Mouse (Mus musculus) left cerebral cortex, adult 11 months (tissue): ENCODE measurements around the gene Stub1.
"Not testable (repeated sequence)": the region's sequence is repeated elsewhere in the genome, so short reads cannot be mapped to it uniquely, and the experiment has no call there.

ENCODE experiments used
- DNase-seq: peaks from one replicate; pipeline ENCODE4 v3.0.0; 2022; ENCODE audit warnings: low spot score

Stub1 gene

DNA sequence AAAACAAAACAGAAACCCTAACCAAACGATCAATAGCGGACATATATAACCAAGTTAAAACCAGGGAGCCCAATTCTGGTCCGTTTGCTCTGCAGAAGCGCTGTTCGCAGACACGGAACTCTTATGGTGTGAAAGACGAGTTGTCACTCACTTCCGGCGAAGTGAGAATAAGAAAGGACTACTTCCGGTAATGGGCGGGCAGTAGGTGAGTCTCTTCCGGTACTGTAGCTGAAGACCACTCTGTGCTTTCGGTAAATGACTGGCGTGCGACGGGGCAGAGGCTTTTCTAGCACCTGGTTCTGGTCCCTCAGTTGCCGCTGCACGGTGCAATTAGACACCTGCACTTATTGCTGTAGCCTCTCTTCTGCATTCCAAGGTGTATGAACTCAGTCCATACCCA is 9.8 kb downstream of the Stub1 start, which contains the start of gene Wdr24:
Gene Wdr24, plus strand, starts transcription at position 176 of the 400 bp plus-strand sequence.
- peak; percentile 81 for DNase-seq

DNA sequence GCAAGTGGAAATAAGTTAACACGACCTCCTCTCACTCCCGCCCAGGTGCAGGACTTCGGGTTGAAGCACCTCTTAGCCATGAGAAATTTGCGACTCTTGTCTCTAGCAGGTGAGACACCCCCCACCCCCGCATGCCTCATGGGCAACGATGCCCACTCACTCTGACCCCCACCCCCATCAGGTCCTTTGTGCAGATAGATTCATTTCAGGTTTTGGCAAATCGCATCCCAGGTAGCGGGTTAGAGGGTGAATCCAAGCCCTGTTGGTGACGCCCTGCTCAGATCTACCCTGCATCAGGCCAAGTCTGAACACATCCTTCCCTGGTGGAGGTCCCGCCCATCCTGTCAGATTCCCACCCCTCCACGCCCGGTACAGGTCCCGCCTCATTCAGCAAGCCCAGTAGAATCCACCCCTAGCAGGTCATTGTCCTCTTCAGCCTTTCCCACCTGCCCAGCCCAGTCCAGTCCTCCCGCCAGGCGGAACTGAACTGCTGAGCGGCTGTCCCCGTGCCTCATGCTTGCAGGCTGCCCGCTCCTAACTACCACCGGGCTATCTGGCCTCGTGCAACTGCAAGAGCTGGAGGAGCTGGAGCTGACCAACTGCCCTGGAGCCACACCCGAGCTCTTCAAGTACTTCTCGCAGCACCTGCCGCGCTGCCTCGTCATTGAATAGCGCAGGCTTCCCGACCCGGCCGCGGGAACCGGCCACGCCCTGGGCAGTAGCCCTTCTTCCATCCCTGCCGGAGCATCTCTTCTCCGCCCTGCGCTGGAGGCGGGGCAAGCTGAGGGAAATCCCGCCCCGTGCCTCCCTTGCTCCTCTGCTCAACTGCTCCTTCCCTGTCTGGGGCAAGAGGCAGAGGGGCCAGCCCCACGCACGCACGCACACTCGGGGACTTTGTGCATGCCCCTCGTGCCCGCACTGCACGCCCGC is 14.1 kb downstream of the Stub1 start:
- no peak for DNase-seq

DNA sequence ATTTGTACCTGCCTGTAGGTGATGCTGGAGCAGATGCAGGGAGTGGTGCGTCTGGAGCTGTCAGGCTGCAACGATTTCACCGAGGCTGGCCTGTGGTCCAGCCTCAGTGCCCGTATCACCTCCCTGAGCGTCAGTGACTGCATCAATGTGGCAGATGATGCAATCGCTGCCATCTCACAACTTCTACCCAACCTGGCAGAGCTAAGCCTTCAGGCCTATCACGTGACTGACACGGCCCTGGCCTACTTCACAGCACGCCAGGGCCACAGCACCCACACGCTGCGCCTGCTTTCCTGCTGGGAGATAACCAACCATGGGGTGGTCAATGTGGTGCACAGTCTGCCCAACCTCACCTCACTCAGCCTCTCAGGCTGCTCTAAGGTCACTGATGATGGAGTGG is 15.5 kb downstream of the Stub1 start:
- no peak for DNase-seq

DNA sequence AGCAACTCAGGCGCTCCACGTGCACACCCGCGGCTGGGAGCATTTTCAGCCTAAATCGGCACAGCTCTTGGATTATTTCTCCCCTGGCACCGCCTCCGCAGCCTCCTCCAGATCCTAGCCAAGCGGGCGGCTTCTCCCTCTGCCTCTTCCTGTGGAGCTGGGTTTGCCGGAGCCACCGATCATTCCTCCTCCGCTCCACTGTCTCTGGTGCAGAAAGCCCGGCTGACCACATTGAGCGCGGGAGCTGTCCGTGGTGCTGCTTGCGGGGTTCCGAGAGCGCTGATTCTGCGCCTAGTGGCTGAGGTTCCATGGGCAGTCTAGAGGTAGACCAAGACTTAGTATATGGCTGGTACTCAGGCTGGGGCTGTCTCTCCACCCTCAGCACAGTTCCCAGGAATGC is 19.7 kb downstream of the Stub1 start:
- DNase-seq: peak; percentile 79

DNA sequence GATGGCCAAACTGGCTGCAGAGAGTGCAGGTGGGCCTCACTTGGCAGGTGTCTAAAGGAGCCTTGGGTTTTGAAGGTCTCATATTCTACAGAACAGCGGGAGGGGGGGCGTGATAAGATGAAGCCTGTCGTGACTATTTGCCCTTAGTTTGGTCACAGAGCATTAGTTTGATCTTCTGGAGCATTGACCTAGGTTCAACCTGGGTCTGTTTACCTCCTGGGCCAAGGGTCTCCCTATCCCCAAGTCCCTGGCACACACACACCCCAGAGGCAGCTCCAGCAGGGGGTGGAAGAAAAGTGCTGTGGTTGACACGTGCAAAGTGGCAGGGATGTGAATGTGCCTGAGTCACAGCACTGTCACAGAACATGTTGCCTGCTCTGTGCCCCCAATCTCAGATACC is 22.3 kb downstream of the Stub1 start:
- DNase-seq: no peak

DNA sequence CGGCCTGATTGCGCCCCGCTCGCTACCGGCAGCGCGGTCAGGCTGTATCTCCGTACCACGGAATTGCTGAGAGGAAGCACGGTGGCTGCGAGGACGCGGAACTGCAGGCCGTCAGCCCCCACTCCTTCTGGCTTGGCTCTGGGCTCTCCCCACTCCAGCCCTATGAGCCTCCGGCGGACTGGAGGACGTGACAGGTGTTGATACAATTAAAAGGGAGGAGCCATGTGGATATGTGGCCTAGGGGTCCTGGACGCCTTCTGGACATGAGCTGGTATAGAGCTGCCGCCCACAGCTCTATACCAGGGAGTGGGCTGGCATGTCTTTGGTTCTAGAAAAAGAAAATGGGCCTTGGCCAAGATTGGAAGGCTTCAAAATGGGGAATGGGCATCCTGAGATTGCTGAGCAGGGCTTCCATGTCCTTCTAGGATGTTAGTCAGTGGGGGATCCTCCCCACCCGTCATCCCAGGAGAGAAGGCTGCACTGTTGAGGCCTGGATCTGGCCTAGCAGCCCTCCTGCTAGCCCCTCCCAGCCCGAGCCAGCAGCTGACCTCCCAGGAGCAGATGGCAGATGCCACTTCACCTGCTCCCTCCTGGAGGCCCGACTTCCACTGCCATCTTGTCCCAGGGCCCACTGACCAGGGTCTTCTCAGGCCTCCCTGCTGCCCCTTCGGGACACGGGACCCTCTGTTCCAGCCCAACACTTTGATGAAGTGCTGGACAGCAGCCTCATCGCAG is 23.4 kb downstream of the Stub1 start:
- DNase-seq: no peak

DNA sequence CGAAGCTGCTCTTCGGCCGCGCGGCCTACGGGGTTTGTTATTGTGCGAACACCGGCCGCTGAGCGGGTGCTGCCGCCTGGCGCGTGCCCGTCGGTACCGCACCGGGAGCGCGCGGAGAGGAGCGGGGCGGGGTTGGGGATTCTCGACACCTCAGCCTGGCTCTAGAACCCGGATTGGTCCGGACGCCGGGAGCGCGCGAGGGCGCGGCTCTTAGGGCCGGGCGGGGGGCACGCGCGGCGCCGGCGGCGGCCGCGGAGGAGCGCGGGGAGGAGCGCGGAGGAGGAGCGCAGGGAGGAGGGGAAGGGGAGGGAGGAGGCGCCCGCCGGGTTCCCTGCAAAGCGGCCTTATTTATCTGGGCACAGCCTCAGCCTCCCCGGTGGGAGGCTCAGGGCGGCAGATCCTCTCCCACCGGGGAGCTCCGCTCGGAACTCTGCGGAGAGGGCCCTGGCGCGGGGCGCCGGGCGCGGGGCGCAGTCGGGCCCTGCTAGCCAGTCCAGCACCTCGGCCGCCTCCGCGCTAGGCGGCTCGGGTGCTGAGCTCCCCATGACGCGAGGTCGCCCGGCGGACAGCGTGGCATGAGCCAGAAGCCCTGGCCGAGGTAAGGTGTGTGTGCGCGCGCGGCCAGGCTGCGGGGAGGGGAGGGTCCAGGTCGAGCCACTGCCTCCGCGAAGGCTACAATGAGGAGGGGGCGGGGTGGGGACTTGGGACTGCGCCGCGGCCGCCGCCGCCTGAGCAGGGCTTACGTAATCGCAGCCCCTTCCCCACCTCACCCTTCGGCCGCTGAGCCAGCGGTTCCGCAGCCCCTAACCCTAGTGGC is 24.2 kb downstream of the Stub1 start, which contains the start of gene Fbxl16:
Gene Fbxl16, plus strand, starts transcription at position 297 of the 817 bp plus-strand sequence.
- DNase-seq: peak; percentile 85

DNA sequence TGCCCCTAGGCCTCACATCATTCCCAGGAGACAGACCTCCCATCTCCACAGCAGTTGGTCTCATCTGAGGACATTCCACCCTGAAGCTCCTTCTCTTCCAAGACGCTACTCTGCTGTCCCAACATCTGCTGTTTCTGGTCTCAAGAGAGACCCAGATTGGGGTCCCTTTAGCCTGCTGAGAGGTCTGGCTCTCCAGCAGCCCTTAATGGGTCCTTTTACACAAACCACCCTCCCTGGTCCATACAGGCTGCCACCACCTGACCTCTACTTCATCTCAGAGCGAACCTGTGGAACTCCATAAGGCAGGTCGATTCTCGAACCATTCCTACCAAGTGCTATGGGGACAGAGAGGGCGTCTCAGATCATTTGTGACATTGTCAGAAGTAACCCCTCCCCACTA is 25.2 kb downstream of the Stub1 start:
- no peak for DNase-seq

DNA sequence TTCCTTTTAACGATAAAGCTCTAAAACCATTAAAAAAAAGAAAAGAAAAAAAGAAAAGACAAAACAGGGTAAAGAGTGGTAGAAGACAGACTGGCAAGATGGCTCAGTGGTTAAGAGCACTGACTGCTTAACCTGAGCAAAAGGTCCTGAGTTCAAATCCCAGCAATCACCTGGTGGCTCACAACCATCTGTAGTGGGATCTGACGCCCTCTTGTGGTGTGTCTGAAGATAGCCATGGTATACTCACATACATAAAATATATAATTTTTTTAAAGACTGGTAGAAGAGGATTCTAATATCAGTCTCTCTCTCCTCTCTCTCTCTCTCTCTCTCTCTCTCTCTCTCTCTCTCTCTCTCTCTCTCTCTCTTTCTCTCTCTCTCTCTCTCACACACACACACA is 25.8 kb downstream of the Stub1 start:
- DNase-seq: not testable (repeated sequence)

DNA sequence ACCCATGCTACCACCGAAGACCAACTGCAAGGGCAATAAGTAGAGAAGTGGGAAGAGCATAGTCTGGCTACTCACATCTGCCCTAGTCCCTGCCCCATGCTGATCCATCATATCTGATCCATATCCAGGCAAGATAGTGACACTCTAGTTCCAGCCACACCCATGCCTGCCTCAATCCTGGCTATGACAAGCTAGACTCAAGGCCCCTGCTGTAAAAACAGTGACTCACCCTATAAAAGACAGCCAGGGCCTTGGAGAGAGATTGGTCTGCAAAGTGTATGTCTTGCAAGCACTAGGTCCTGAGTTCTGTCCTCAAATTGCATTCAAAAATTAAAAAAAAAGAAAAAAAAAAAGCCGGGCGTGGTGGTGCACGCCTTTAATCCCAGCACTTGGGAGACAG is 26.7 kb downstream of the Stub1 start:
- DNase-seq: no peak

DNA sequence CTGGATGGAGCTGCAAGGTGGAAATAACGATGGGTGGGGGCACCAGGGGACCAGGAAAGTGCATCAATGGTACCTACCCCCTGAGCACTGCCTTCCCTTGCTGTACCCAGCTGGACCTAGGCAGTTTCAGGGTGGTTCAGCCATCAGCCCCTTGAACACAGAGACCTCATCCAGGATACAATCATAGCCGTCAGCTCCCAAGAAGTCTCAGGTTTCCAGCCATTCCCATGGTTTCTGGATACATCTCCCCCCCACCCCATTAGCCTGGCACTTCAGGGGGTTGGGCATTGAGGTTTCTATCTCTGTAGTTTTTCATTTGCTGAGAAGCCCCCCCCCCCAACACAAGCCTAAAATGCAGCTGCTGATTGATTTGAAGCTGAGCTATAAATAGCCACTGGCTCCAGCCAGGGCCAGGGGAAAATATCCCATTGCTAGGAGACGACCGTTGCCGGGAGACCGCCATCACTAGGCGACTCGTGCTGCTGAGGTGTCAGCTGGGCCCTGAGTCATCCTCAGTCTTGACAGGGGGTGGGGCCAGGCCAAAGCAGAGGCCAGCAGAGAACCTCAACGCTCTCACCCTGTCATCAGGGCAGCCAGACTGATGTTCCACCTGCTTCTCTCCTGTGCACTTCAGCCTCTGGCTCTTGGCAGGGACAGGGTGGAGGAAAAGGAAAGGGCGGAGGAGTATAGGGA is 30.2 kb downstream of the Stub1 start:
- DNase-seq: peak; percentile 71

DNA sequence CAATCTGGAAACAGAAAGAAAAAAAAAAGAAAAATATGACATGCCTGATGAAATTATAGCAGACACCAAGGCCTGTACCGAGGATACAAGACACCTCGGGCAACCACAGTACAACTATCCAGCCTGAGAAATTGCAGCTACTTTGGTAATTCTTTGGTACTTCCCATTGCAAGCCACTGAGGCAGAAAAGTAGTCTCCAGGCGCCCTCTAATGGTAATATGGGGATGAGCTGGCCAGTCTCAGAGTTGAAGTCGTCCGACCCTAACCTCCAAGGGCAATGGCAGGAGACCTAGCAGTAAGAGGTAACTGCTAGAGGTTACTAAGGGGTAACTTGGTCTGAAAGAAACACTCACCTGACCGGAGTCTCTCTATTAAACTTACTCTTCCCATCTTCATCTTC is 32.2 kb downstream of the Stub1 start:
- peak; percentile 70 for DNase-seq

DNA sequence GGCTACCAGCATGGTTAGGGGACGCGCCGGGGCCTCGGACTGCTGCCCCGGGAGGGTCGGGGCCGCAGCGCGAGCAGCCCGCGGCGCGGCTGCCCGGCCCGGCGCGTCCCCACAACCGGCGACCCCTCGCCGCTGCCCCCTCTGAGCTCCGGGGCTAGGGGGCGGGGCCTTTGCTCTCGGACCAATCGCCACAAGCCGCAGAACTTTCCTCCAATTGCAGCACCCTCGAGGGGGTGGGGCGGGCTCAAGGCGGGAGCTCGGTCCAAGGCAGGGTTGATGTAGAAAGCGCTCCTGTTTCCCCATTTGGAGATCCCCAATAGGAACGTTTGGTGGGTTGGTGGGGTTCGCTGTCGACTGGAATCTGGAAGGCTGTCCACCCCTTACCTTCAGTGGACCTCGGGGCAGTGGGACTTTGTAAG is 36.2 kb downstream of the Stub1 start, which contains the start of gene Metrn:
Gene Metrn, minus strand, starts transcription at position 186 of the 419 bp plus-strand sequence.
- no peak for DNase-seq

DNA sequence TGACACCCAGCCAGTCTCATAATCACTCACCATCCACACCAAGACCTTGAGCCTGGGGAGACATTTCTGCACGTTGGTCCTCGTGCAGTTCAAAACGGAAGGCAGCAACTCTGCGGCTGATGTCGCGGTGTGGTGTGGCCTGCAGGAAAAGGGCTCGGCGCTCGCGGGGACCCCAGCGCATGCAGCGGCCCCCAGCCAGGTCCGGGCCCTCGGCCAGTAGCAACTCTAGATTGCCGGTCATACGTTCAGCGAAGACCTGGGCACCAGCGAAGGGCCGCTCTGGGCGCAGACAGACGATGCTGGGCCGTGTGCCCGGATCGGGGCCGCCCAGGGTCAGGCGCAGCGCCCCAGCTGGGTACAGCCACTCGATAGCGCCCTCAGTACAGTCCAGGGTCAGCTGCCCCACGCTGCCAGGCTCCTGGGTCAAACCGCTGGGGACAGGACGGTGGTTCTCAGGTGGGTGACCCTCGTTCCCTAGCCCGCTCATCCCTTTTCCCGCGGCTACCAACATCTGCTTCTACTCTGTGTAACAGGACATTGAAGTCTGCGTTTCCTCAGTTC is 36.9 kb downstream of the Stub1 start:
- DNase-seq: no peak

DNA sequence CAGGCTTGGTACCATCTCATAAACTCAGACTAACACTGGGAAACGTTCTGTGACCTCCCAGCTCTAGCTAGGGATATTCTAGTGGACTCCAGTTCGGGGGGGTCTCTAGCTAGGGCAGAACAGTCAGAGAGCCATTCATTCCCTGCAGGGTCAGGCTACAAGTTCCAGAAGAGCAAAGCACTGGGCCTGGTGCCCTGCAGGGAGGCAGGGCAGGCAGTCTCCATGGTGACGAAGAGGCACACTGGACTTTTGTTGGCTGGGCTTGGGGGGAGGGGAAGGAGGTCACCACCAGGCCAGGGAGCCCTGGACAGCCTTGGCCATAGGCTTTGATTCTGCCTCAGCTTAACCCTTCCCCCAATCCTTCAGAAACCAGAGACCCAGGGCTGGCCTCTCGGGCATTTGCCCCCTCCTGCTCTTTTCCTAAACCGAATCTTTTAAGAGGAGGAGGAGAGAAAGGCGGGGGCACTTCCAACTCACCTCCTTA is 37.6 kb downstream of the Stub1 start, which contains the start of gene AC134908.4:
Gene AC134908.4, minus strand, starts transcription at position 51 of the 484 bp plus-strand sequence.
- peak; percentile 83 for DNase-seq

DNA sequence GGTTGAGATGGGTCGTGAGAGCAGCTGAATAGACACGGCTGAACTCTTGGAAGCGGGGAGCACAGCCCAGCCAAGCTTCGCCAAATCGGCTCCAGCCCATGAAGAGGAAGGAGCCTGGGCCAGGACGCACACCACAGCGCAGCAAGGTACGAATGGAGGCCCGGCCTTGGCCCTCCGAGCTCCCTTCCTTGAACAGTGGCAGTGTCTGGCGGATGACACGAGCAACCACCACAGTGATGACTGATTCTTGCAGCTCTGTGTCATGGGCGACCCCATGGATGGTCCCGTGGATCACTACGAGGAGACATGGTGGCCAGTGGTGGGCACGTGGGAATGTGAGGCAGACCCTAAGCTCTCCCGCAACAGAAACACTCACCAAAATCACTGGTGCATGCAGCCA is 38.2 kb downstream of the Stub1 start:
- no peak for DNase-seq

DNA sequence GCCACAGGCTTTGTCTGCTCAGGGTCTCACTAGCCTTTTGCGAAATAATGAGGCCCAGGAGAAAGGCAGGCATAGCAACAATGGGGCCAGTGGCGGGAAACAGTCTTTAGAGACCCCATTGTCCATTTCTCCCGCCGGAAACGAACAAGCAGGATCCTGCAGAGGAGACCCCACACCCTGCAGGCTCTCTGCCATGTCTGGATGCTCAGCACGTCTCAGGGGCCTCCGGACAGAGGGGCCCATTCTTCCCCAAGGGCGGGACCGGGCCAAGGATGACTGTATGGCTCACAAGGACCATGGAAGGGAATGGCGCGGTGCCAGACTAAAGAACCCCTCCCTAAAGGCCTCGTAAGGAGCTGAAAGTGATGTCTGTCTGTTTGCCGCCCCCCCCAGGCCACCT is 39.0 kb downstream of the Stub1 start:
- DNase-seq: no peak

DNA sequence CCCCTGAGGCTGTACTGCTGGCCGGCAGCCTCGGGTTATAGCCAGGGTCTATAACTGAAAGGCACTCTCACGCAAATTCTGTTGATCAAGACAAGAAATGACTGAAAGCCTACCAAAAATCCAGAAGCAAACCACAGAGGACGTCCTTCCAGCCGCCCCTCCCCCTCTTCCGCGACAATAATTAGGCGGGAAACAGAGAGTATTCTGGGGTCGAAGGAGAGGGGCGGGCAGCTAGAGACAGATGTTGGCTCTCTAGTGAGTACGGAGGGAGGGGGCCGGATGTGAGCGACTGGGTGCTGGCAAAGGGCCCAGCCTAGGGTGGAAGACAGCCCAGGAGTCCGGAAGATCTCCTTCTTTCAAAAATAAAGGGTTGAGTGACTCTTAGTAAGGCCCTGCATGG is 40.6 kb downstream of the Stub1 start, which contains the start of gene Fam173a:
Gene Fam173a, minus strand, starts transcription at position 287 of the 400 bp plus-strand sequence.
- DNase-seq: no peak

DNA sequence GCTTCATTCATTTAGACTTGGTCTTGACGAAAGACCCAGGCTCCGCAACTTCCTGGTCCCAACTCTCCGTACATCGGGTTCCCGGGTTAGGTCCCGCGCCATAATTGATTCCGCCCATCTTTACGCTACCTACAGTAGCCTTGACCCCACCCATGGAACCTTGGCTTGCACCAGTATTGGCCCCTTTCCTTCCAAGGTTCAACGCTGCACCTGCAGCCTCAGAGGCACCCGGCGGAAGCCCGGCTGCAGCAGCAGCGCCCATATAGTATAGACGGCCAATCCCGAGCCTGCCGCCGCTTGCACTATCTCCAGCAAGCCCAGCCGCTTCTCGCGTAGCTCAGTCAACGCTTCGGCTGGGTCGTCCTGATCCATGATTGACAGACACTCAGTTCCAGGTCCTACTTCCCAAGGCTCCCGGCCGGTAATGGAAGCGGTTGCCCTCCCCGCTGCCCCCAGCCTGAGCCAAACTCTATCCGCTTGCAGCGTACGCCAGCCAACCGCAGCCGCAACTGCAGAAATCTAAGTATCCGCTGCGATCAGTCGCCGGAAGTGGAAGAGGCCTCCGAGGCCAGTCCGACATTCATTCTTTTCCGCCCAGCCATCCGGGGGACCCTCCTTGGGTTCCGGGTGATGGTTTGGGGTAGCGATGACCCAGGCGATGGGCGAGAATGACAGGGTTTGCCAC is 41.2 kb downstream of the Stub1 start:
- peak; percentile 71 for DNase-seq

DNA sequence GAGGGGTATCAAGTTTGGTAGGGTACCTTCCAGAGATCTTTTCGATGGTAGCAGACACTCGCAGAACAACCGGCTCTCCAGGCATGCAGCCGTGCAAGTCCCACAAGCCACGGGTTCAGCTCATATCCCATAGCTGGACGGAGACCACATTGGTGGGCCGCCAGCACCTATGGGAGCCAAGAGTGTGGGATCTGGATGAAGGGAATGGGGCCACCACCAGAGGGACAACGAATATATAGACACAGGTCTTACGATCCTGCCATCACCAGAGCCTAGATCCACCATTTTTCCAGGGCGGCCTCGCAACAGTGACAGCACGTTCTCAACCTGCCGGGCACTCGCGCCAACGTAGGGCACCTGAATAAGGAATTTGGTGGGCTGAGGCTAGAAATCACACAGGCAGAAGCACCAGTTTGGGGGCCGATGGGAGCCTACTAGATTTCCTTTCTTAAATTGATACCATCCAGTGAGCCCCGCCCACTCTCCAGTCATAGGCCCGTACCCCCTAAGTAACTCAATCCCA is 41.8 kb downstream of the Stub1 start:
- DNase-seq: no peak
